Mouse (Mus musculus) CH12.LX (cell line): Measurements from ENCODE around the gene Zkscan3. TPM values are rescaled to one million over a fixed set of nuclear protein-coding genes. Genes with fewer than 3 reads are reported as not detected.
A peak's percentile ranks its signal among the peaks of the same experiment; 100 is the strongest.

ENCODE experiments used
- DNase-seq: peaks from one replicate; pipeline ENCODE4 v3.0.0-alpha.2; 2013; ENCODE audit errors: extremely low read depth
- H3K27ac ChIP-seq: 2 replicates; pipeline ENCODE4 v1.5.1; 2012; ENCODE audit warnings: low read depth, mild to moderate bottlenecking, control low read depth, moderate library complexity; ENCODE audit not compliant: insufficient read depth
- H3K27me3 ChIP-seq: replicated peaks from 2 replicates; pipeline ENCODE3; 2012; ENCODE audit warnings: inconsistent platforms
- H3K36me3 ChIP-seq, 2 experiments: replicated peaks in 1 of 2; 2 replicates each; pipeline versions ENCODE3 to v1.6.1; 2012; ENCODE audit warnings: inconsistent platforms in 1 of 2, low read length in 1 of 2, mild to moderate bottlenecking in 1 of 2, mixed read lengths in 1 of 2, moderate library complexity in 1 of 2; ENCODE audit not compliant: control insufficient read depth in 1 of 2, insufficient read depth in 1 of 2
- H3K4me1 ChIP-seq, 2 experiments: 2 replicates each; pipeline ENCODE4 v1.6.1; 2012; ENCODE audit warnings: inconsistent platforms in 1 of 2, moderate library complexity in 1 of 2; ENCODE audit not compliant: insufficient read depth in 2 of 2, control insufficient read depth in 1 of 2
- H3K4me2 ChIP-seq: 2 replicates; pipeline ENCODE4 v1.6.1; 2012; ENCODE audit warnings: low read depth, mild to moderate bottlenecking, control low read depth; ENCODE audit not compliant: poor library complexity, insufficient read depth, severe bottlenecking
- H3K4me3 ChIP-seq, 3 experiments: fragments of 150-350 bp in 1 of 3; sonication (generic) in 1 of 3; replicated peaks in 1 of 3; 2 replicates each; pipeline versions ENCODE3 to v1.5.1; 2011 to 2012; ENCODE audit warnings: low read depth in 2 of 3, low read length in 2 of 3, mild to moderate bottlenecking in 2 of 3, moderate library complexity in 2 of 3, control low read depth in 1 of 3, improper control_type of control experiment in 1 of 3, inconsistent platforms in 1 of 3, mixed read lengths in 1 of 3; ENCODE audit not compliant: poor library complexity in 1 of 3
- H3K79me2 ChIP-seq: replicated peaks from 2 replicates; pipeline ENCODE4 v1.6.1; 2012; ENCODE audit warnings: mild to moderate bottlenecking, moderate library complexity; ENCODE audit not compliant: control insufficient read depth, poor library complexity, insufficient read depth, severe bottlenecking; ENCODE audit errors: extremely low read depth
- H3K9ac ChIP-seq: 2 replicates; pipeline ENCODE4 v1.6.1; 2012; ENCODE audit warnings: low read depth, mild to moderate bottlenecking, control low read depth, moderate library complexity; ENCODE audit not compliant: insufficient read depth
- H3K9me3 ChIP-seq: replicated peaks from 2 replicates; pipeline ENCODE3; 2012; ENCODE audit warnings: low read length, inconsistent platforms, mixed read lengths
- BHLHE40 ChIP-seq: IDR thresholded peaks from 2 replicates; pipeline ENCODE4 v1.6.1; 2011; ENCODE audit warnings: mild to moderate bottlenecking, low read depth, low read length, improper control_type of control experiment
- CHD1 ChIP-seq: IDR thresholded peaks from 2 replicates; pipeline ENCODE4 v1.6.1; 2012; ENCODE audit warnings: low read depth, low read length, improper control_type of control experiment, inconsistent platforms
- CHD2 ChIP-seq: IDR thresholded peaks from 2 replicates; pipeline ENCODE4 v1.6.1; 2011; ENCODE audit warnings: low read length, improper control_type of control experiment
- CTCF ChIP-seq, 2 experiments: IDR thresholded peaks in 1 of 2; conservative IDR thresholded peaks in 1 of 2; 2 replicates each; pipeline ENCODE4 v1.5.1; 2011 to 2012; ENCODE audit warnings: low read depth in 2 of 2, low read length in 2 of 2, improper control_type of control experiment in 1 of 2, inconsistent platforms in 1 of 2, mild to moderate bottlenecking in 1 of 2, moderate library complexity in 1 of 2
- E2F4 ChIP-seq: IDR thresholded peaks from 2 replicates; pipeline ENCODE4 v1.6.1; 2011; ENCODE audit warnings: low read depth, low read length, improper control_type of control experiment; ENCODE audit not compliant: insufficient replicate concordance
- ELF1 ChIP-seq: IDR thresholded peaks from 2 replicates; pipeline ENCODE4 v1.6.1; 2014; ENCODE audit warnings: low read depth, mild to moderate bottlenecking, inconsistent platforms, low read length, improper control_type of control experiment
- EP300 ChIP-seq: IDR thresholded peaks from 2 replicates; pipeline ENCODE4 v1.6.1; 2011; ENCODE audit warnings: low read length, improper control_type of control experiment
- ETS1 ChIP-seq: conservative IDR thresholded peaks from 2 replicates; pipeline ENCODE4 v1.6.1; 2012; ENCODE audit warnings: low read depth, mild to moderate bottlenecking, inconsistent platforms, low read length, improper control_type of control experiment, moderate library complexity
- GABPA ChIP-seq: IDR thresholded peaks from 2 replicates; pipeline ENCODE4 v1.6.1; 2012; ENCODE audit warnings: low read depth, low read length, improper control_type of control experiment, inconsistent platforms; ENCODE audit not compliant: insufficient replicate concordance
- HCFC1 ChIP-seq: IDR thresholded peaks from 2 replicates; pipeline ENCODE4 v1.6.1; 2012; ENCODE audit warnings: low read depth, mild to moderate bottlenecking, inconsistent platforms, low read length, improper control_type of control experiment
- IRF4 ChIP-seq: IDR thresholded peaks from 2 replicates; pipeline ENCODE4 v1.6.1; 2014; ENCODE audit warnings: low read depth, mild to moderate bottlenecking, inconsistent platforms, low read length, improper control_type of control experiment
- JUN ChIP-seq: IDR thresholded peaks from 2 replicates; pipeline ENCODE4 v1.6.1; 2011; ENCODE audit warnings: low read depth, mild to moderate bottlenecking, low read length, improper control_type of control experiment, moderate library complexity; ENCODE audit not compliant: insufficient read depth
- JUND ChIP-seq: conservative IDR thresholded peaks from 2 replicates; pipeline ENCODE4 v1.6.1; 2011; ENCODE audit warnings: low read depth, low read length, improper control_type of control experiment
- KAT2A ChIP-seq: IDR thresholded peaks from 2 replicates; pipeline ENCODE4 v1.6.1; 2012; ENCODE audit warnings: low read length, improper control_type of control experiment, inconsistent platforms; ENCODE audit not compliant: insufficient replicate concordance
- MAFK ChIP-seq: IDR thresholded peaks from 2 replicates; pipeline ENCODE4 v1.6.1; 2011; ENCODE audit warnings: low read length, improper control_type of control experiment; ENCODE audit not compliant: insufficient replicate concordance
- MAX ChIP-seq: IDR thresholded peaks from 2 replicates; pipeline ENCODE4 v1.6.1; 2011; ENCODE audit warnings: low read length, improper control_type of control experiment
- MAZ ChIP-seq: IDR thresholded peaks from 2 replicates; pipeline ENCODE4 v1.6.1; 2012; ENCODE audit warnings: low read depth, mild to moderate bottlenecking, inconsistent platforms, low read length, improper control_type of control experiment, moderate library complexity
- MEF2A ChIP-seq: IDR thresholded peaks from 2 replicates; pipeline ENCODE4 v1.6.1; 2014; ENCODE audit warnings: low read depth, mild to moderate bottlenecking, inconsistent platforms, low read length, improper control_type of control experiment, borderline replicate concordance
- MXI1 ChIP-seq: IDR thresholded peaks from 2 replicates; pipeline ENCODE4 v1.6.1; 2011; ENCODE audit warnings: mild to moderate bottlenecking, low read depth, low read length, improper control_type of control experiment
- MYC ChIP-seq: IDR thresholded peaks from 2 replicates; pipeline ENCODE4 v1.6.1; 2011; ENCODE audit warnings: low read depth, mild to moderate bottlenecking, improper control_type of control experiment, low read length
- NELFE ChIP-seq: IDR thresholded peaks from 2 replicates; pipeline ENCODE4 v1.6.1; 2011; ENCODE audit warnings: low read depth, low read length, improper control_type of control experiment
- NRF1 ChIP-seq: IDR thresholded peaks from 2 replicates; pipeline ENCODE4 v1.6.1; 2014; ENCODE audit warnings: low read depth, mild to moderate bottlenecking, inconsistent platforms, low read length, improper control_type of control experiment, moderate library complexity
- PAX5 ChIP-seq: IDR thresholded peaks from 2 replicates; pipeline ENCODE4 v1.6.1; 2012; ENCODE audit warnings: low read length, inconsistent platforms, mixed read lengths
- POLR2A ChIP-seq: IDR thresholded peaks from 2 replicates; pipeline ENCODE4 v1.6.1; 2011; ENCODE audit warnings: low read depth, mild to moderate bottlenecking, improper control_type of control experiment, low read length
- POLR2AphosphoS2 ChIP-seq: IDR thresholded peaks from 2 replicates; pipeline ENCODE4 v1.6.1; 2011; ENCODE audit warnings: low read depth, low read length, improper control_type of control experiment
- RAD21 ChIP-seq: IDR thresholded peaks from 2 replicates; pipeline ENCODE4 v1.6.1; 2011; ENCODE audit warnings: low read depth, mild to moderate bottlenecking, low read length, improper control_type of control experiment, moderate library complexity
- RCOR1 ChIP-seq: conservative IDR thresholded peaks from 2 replicates; pipeline ENCODE4 v1.6.1; 2012; ENCODE audit warnings: low read depth, mild to moderate bottlenecking, inconsistent platforms, low read length, improper control_type of control experiment
- SIN3A ChIP-seq: IDR thresholded peaks from 2 replicates; pipeline ENCODE4 v1.6.1; 2012; ENCODE audit warnings: low read length, improper control_type of control experiment, inconsistent platforms
- SMC3 ChIP-seq: IDR thresholded peaks from 2 replicates; pipeline ENCODE4 v1.6.1; 2011; ENCODE audit warnings: low read depth, low read length, improper control_type of control experiment
- TBP ChIP-seq: conservative IDR thresholded peaks from 2 replicates; pipeline ENCODE4 v1.6.1; 2011; ENCODE audit warnings: low read depth, low read length, improper control_type of control experiment
- TCF12 ChIP-seq: IDR thresholded peaks from 2 replicates; pipeline ENCODE4 v1.6.1; 2014; ENCODE audit warnings: low read depth, mild to moderate bottlenecking, inconsistent platforms, low read length, improper control_type of control experiment
- UBTF ChIP-seq: IDR thresholded peaks from 2 replicates; pipeline ENCODE4 v1.6.1; 2012; ENCODE audit warnings: low read depth, mild to moderate bottlenecking, inconsistent platforms, low read length, improper control_type of control experiment, moderate library complexity
- USF1 ChIP-seq: IDR thresholded peaks from 2 replicates; pipeline ENCODE4 v1.6.1; 2014; ENCODE audit warnings: low read depth, mild to moderate bottlenecking, inconsistent platforms, low read length, improper control_type of control experiment
- USF2 ChIP-seq: conservative IDR thresholded peaks from 2 replicates; pipeline ENCODE4 v1.6.1; 2011; ENCODE audit warnings: low read depth, low read length, improper control_type of control experiment
- ZC3H11A ChIP-seq: IDR thresholded peaks from 2 replicates; pipeline ENCODE4 v1.6.1; 2012; ENCODE audit warnings: low read depth, mild to moderate bottlenecking, inconsistent platforms, low read length, improper control_type of control experiment
- ZKSCAN1 ChIP-seq: IDR thresholded peaks from 2 replicates; pipeline ENCODE4 v1.6.1; 2012; ENCODE audit warnings: low read depth, inconsistent platforms, low read length, improper control_type of control experiment, borderline replicate concordance
- ZMIZ1 ChIP-seq: IDR thresholded peaks from 2 replicates; pipeline ENCODE4 v1.6.1; 2012; ENCODE audit warnings: low read depth, mild to moderate bottlenecking, inconsistent platforms, low read length, improper control_type of control experiment
- ZNF384 ChIP-seq: IDR thresholded peaks from 2 replicates; pipeline ENCODE4 v1.6.1; 2012; ENCODE audit warnings: low read depth, low read length, improper control_type of control experiment, inconsistent platforms
- dilution Hi-C: fragments of 300-500 bp; cut with MboI; formaldehyde crosslinking; loops from 2 replicates; pipeline ENCODE4 v1.14.3; 2020; ENCODE audit warnings: low sequenced_read_pairs; ENCODE audit not compliant: extremely low pct_unique_long_range_greater_than_20kb, extremely low pct_ligation_motif_present
- in situ Hi-C: fragments of 300-500 bp; cut with MboI; formaldehyde crosslinking; loops from 3 replicates; pipeline ENCODE4 v1.14.3; 2019; ENCODE audit warnings: low sequenced_read_pairs, low pct_ligation_motif_present, low pct_unique_long_range_greater_than_20kb, mixed read lengths
- polyA plus RNA-seq: library from polyadenylated mRNA; unstranded; fragments of >175 nt; gene quantifications from 2 replicates; pipeline ENCODE4 v1.2.1, GENCODE M21; 2012; ENCODE audit warnings: low read depth; ENCODE audit not compliant: insufficient read length
- total RNA-seq, 2 experiments: library from RNA; depleted of rRNA; stranded (reverse); fragments of 300-350 nt in 1 of 2; fragments of >200 nt in 1 of 2; gene quantifications; 2 replicates each; pipeline ENCODE4 v1.2.3; 2012 to 2014

The Zkscan3 gene
- total and polyA plus RNA-seq, 3 experiments: 19.1 to 32.7 (median 20.9) TPM

DNA sequence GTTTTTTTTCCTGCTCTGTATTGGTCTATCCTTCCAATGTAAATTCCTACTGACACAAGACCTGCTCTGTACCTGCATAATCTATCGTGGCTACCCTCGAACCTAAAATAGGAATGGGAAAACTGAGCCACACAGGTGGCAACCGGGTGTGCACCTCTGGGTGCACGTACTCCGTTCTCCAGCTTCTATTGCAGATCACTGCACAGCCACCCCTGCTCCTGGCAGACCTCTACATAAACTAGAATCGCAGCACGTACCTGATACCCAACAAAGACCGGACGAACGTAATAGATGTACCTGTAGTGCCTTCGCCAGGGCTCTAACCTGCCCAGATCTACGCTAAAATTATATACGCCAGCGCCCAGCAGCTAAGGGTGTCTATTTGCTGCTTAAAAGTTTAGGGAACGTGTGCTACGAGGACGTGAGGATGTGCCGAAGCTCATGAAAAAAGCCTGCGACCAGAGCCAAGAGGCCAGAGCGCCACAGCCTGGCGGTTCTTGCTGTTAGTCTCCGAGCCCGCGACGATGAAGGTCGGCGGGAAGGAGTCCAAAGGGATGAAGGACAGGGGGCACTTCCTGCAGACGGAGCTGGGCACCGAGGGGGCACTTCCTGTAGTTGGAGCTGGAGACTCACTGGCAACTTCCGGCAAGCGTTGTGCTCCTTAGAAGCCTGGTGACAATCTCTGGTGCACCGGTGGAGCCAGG, 38.1 kb upstream of the Zkscan3 start, which contains the start of gene Pgbd1:
Gene Pgbd1, minus strand, starts transcription at position 556 of the 704 bp plus-strand sequence.
- dilution Hi-C loops (no loop called here), in situ Hi-C loops (no loop called here)
- no peaks in the 10 kb centered on the region for H3K9me3 ChIP-seq
- H3K9ac ChIP-seq: peak within 1 kb of the TSS; percentile 46
- H3K79me2 ChIP-seq: peaks cover 4% of the 10 kb centered on the region; the same call in 1 of the 2 replicates
- no peak within 1 kb of the TSS for H3K27ac ChIP-seq
- peak; percentile 75 for DNase-seq
- peaks cover 10 to 47% of the 10 kb centered on the region in 2 experiments; a peak in 3 of 4 replicates for H3K4me1 ChIP-seq
- H3K4me3 ChIP-seq: peak within 1 kb of the TSS; percentile 61 to 66 (median 63)
- TF ChIP-seq MAX (peak; percentile 34; the same call in 1 of the 2 replicates), POLR2A (peak; percentile 67), USF1 (no peak), MAZ (peak; percentile 78; the same call in 1 of the 2 replicates), MXI1 (peak; percentile 50; the same call in 1 of the 2 replicates), UBTF (no peak), ZKSCAN1 (no peak), CHD1 (0 out of 2 replicates have a peak, but pooled peaks have one; percentile 37), PAX5 (no peak), TBP (0 out of 2 replicates have a peak, but pooled peaks have one; percentile 32), IRF4 (peak; percentile 66), MYC (no peak), POLR2AphosphoS2 (no peak), E2F4 (no peak), HCFC1 (peak; percentile 82), ELF1 (peak; percentile 87), RCOR1 (0 out of 2 replicates have a peak, but pooled peaks have one; percentile 31), ZC3H11A (no peak), KAT2A (0 out of 2 replicates have a peak, but pooled peaks have one; percentile 45), MAFK (no peak), SIN3A (peak; percentile 29), ZMIZ1 (peak; percentile 39; the same call in 1 of the 2 replicates), SMC3 (peak; percentile 24; the same call in 1 of the 2 replicates), BHLHE40 (0 out of 2 replicates have a peak, but pooled peaks have one; percentile 7), GABPA (no peak; the same call in 1 of the 2 replicates), CTCF (conservative IDR thresholded peaks at IDR 0.05 in 1 of 2, IDR thresholded peaks at IDR 0.05 in 1 of 2; ENCODE audit: low read depth in 2 of 2, low read length in 2 of 2) (peak in 1 of 2 experiments; percentile 46; a peak in 2 of 4 replicates), JUND (no peak), JUN (no peak), USF2 (no peak), NRF1 (no peak), EP300 (no peak), CHD2 (no peak), RAD21 (peak; percentile 20), NELFE (peak; percentile 55), TCF12 (peak; percentile 43), MEF2A (peak; percentile 46), ZNF384 (peak; percentile 49; the same call in 1 of the 2 replicates), ETS1 (no peak)
- H3K27me3 ChIP-seq: no peaks in the 10 kb centered on the region
- peak within 1 kb of the TSS; percentile 53 for H3K4me2 ChIP-seq
- H3K36me3 ChIP-seq: peaks cover 20 to 30% of the 10 kb centered on the region in 2 experiments
